Mouse (Mus musculus): ENCODE results near the gene Sec24c.

- TF ChIP-seq CTCF (IDR thresholded peaks at IDR 0.05; ENCODE audit: low read depth) (no peak), EP300 (IDR thresholded peaks at IDR 0.05; ENCODE audit: low read depth) (no peak)
Measured at GRCm38 (mm10) chr14:20721371-20721770, 47.3 kb downstream of the Sec24c start.
